Mouse (Mus musculus) liver (tissue): Measurements from ENCODE around the gene Babam2.

Experiments used
- DNase-seq: peaks from one replicate; pipeline ENCODE4 v3.0.0-alpha.2; 2020; ENCODE audit warnings: mixed read lengths

Babam2 gene

GRCm38 (mm10) chr5:32001771-32002170 is 304.3 kb downstream of the Babam2 start:
- DNase-seq = no peak

DNA sequence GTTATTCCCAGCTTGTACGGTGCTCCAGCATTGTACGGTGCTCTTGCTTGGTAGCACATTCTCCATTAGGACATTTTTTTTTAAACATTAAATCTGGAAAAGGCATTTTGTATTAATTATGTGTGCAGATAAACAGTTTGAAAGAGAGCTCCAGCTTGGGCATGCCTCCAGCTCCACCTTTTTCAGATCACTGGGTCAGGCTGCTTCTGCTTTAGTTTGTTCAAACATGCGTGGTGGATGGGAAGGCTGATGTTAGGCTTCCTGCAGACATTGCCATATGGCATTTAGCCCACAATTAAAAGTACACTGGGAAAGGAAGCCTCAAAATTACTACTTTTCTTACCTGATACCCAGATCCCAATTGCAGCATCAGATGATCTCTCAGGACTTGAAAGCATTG is 310.9 kb downstream of the Babam2 start:
- no peak for DNase-seq

DNA sequence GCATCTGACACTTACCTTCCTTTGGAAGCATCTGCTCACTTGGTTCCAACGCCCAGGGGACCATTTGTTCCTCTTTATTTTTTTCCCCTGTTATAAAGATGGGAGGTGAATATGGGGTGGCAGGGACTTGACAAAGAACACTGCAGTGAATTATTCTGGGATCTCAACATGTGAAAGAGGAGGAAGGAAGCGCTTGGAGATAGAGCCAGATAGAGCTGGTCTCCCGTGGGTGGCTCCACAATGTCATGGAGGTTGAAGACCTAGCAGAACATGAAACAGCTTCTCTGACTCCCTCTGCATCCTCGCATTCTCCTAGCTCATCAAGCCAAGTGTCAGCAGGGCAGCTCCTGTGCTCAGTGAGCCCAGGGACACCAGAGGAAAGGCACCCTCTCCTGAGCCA is 312.6 kb downstream of the Babam2 start:
- no peak for DNase-seq

DNA sequence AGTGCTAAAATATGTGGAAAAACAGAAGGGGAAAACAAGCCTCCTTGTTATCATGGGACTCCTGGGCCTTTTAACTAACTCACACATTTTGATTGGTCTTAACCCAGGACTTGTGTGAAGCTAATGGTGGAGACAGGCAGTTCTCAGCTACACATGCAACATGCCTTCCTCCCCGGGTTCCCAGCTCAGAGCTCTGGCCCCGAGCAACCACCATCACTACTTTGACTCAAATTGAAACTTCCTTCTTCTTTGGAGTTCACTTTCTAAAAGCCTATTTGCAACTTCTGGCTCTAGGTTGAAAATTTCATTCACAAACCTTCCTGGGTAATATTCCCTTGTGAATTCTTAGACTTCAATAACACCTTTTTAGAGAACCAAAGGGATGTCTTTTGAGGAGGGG is 315.6 kb downstream of the Babam2 start:
- DNase-seq = no peak

DNA sequence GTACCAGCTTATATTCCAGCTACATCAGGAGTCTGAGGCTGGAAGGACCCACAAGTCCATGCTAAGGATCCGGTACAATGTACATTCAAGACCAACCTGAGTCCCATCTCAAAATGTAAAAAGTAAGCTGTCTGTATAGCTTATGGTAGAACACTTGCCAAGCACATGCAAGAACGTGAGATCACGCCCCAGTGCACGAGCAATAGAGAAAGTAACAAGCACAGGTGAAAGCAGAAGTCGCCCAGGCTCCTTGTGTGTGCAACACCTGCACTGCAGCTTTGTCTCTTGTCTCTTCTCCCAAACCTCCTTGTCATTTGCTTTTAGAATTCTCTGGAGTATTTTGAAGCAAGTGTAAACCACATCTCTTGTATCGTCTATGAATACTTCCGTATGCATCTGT is 317.3 kb downstream of the Babam2 start:
- no peak for DNase-seq

GRCm38 (mm10) chr5:32015949-32016478 is 318.5 kb downstream of the Babam2 start:
- no peak for DNase-seq

- no peak for DNase-seq
These were observed 320.2 kb downstream of the Babam2 start for GRCm38 (mm10) chr5:32017686-32018085.

DNA sequence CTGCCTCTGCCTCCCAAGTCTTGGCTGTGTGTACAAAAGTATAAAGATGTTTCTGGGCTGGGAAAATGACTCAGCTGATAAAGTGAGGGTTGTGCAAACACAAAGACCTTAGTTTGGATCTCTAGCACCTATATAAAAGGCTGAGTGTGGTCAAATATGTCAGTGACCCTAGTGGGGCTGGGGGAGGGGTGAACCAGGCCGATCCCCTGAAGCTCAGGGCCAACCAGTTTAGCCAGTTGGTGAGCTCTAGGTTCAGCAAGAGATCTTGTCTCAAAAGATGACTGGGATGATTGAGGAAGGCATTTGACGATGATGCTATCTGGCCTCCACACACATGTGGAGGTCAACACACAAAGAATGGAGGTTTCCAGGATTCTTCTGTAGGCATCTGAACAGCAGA is 320.8 kb downstream of the Babam2 start:
- no peak for DNase-seq

- no peak for DNase-seq
These were observed 332.4 kb downstream of the Babam2 start for GRCm38 (mm10) chr5:32029834-32030433.

DNA sequence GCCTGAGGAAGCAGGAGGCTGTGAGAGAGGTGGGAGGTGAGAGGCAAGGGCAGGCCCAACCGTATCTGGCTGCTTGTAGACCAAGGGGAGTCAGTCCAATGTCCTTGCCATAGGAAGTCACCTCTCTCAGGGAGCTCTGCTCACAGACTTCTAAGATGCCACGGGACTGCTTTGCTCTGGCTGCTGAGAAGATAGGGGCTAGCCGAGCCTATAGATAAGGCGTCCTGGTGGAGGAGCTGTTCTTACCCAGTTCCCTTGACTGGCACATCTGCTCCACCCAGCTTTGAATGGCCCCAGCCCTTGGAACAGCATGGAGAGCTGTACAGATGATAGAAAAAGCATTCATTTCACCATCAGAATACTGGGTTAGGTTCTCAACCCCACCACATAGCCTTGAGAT is 335.7 kb downstream of the Babam2 start:
- peak; percentile 14 for DNase-seq

DNA sequence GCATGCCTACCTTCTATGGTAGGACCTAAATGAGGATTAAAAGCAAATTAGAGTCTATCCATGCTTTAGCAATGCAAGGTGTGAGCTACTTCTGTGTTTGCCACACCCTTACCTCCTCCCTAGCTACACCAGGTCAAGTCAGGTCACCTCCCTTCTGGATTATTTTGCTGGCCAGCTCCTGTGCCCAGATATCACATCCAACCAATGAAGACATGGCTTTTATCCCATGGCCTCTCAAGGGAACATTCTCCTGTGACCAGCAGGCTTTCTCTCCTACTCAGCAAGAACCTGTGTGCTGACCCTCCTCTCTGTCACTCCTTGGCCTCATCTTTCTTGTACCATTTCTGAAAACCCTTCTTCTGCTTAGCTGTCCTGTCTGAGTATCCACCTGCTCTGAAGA is 336.1 kb downstream of the Babam2 start:
- no peak for DNase-seq

- DNase-seq = no peak
These were observed 337.1 kb downstream of the Babam2 start for GRCm38 (mm10) chr5:32034475-32035054.

- DNase-seq = no peak
These were observed 338.3 kb downstream of the Babam2 start for GRCm38 (mm10) chr5:32035721-32036320.

- DNase-seq = no peak
These were observed 339.4 kb downstream of the Babam2 start for GRCm38 (mm10) chr5:32036896-32037295.

DNA sequence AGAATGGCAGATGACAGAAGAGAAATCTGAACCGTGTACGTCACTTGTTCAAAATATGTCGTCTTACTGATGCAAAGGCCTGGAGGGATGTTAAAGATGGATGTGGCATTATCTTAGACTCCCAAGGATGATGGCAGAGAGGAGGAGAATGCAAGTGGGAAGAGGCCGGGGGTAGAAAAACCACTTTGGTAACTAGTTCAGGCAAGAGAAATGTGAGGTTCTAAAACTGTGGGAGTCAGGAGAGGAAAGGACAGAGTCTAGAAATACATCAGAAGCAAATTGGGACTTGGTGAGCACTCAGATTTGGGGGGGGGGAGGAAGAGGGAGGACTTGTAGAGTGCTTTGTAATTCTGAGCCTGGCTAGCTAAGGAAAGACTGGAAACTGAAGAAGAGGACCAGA is 340.1 kb downstream of the Babam2 start:
- DNase-seq = no peak

GRCm38 (mm10) chr5:32038994-32039393 is 341.5 kb downstream of the Babam2 start:
- no peak for DNase-seq

- DNase-seq = no peak
These were observed 342.0 kb downstream of the Babam2 start for GRCm38 (mm10) chr5:32039511-32039910.

DNA sequence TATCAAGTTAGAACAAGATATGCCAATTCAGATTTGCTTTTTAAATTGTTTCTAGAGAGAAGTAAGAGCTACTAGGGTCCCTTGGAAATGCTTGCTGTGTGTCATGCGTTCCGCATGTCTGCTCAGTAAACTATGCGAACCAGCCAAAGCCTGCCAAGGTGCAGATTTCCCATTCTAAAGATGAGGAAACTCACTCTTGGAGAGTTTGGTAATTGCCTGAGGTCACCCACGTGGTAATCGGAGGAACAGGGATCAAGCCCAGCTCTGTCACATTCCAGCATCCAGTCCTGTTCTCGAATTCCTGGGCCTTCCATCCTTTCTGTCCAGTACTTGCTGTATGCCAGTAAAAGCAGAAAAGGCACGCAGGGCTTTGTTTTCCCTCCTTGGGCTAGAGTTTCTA is 345.7 kb downstream of the Babam2 start:
- no peak for DNase-seq

DNA sequence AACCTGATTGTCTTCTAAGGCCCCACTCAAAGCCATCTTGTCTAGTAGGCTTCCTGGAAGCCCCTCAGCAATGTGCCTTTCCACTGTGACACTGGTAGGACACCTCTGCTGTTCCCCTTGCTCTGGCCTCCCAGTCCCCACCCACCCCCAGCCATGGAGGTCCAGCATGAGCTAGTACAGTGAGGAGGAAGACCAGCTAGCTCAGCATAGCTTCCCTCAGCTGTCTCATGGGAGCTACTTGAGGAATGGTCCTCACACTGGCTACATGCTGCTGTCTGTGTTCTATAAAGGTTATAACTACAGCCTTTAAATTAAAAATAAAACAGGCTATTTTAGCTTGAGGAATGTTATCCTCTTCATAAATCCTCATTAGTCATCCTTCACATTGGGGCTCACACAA is 346.5 kb downstream of the Babam2 start:
- no peak for DNase-seq

DNA sequence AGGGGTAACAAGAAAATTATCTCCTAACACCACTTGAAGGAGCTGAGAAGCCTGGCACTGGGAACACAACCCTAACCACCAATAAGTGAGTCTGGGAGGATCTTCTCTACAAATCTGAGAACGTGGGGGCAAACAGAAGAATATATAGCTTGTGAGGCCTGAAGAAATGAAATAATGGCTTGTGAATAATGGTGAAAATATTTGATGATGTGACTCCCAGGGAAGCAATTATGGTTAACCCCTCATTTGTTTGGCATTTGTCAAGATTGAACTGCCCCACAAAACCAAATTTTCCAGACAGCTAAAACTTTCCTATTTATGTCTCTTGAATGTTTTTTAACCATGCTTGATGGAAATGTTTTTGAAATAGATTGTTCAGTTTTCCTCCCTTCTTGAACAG is 354.4 kb downstream of the Babam2 start:
- DNase-seq = no peak

- no peak for DNase-seq
These were observed 355.0 kb downstream of the Babam2 start for GRCm38 (mm10) chr5:32052467-32052866.

DNA sequence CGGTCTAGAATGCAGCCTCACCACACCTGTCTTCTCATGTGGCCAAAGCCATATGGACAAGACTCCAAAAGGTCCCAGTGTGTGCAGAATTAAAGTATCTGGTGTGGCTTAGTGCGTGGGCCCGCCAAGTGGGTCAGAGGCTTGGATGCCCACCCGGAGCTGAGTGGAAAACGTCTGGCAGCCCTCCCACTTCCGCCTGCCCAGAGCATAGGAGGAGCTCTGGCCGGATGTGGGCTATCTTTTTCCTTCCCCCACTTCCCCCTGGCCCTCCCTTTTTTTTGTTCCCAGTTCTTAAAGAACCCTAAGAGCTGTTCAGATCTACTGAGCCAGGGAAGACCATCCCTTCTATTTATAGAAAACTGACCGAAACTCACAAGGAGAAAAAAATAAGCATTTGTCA is 356.0 kb downstream of the Babam2 start:
- no peak for DNase-seq

GRCm38 (mm10) chr5:32055676-32056075 is 358.2 kb downstream of the Babam2 start:
- DNase-seq = no peak

- DNase-seq = no peak
These were observed 358.6 kb downstream of the Babam2 start for GRCm38 (mm10) chr5:32056126-32056525.
